Mouse (Mus musculus) G1E (cell line): ENCODE data around the gene Olfr502. TPM values are rescaled to one million over a fixed set of nuclear protein-coding genes. Genes with fewer than 3 reads are reported as not detected.
"Not testable (repeated sequence)": the region's sequence is repeated elsewhere in the genome, so short reads cannot be mapped to it uniquely, and the experiment has no call there.

Experiments used
- ATAC-seq: 2 replicates; pipeline ENCODE4 v1.8.0; 2016; ENCODE audit warnings: mild to moderate bottlenecking; ENCODE audit not compliant: insufficient number of reproducible peaks, poor library complexity, low FRiP score, severe bottlenecking; ENCODE audit errors: extremely low read depth
- DNase-seq: peaks from one replicate; pipeline ENCODE4 v3.0.0; 2012; ENCODE audit warnings: low spot score
- H3K27me3 ChIP-seq: 2 replicates; pipeline ENCODE4 v1.6.1; 2012; ENCODE audit warnings: mild to moderate bottlenecking, low read length, inconsistent platforms; ENCODE audit not compliant: insufficient read depth
- H3K36me3 ChIP-seq: replicated peaks from 2 replicates; pipeline ENCODE3; 2012; ENCODE audit warnings: mild to moderate bottlenecking, inconsistent platforms
- H3K4me1 ChIP-seq: 2 replicates; pipeline ENCODE4 v1.6.1; 2012; ENCODE audit warnings: low read depth, low read length, inconsistent platforms, mixed read lengths; ENCODE audit not compliant: insufficient read depth
- H3K4me3 ChIP-seq: 2 replicates; pipeline ENCODE4 v1.5.1; 2012; ENCODE audit warnings: low read depth, mild to moderate bottlenecking, inconsistent platforms, low read length, moderate library complexity, mixed read lengths
- H3K9me3 ChIP-seq: replicated peaks from 2 replicates; pipeline ENCODE4 v1.6.1; 2012; ENCODE audit warnings: inconsistent platforms
- CTCF ChIP-seq: IDR thresholded peaks from 2 replicates; pipeline ENCODE4 v1.5.1; 2012; ENCODE audit warnings: low read depth, low read length, inconsistent platforms, mixed read lengths
- GATA1 ChIP-seq: IDR thresholded peaks from 2 replicates; pipeline ENCODE4 v1.6.1; 2012; ENCODE audit warnings: borderline replicate concordance, low read length, inconsistent platforms, mixed read lengths
- GATA2 ChIP-seq: IDR thresholded peaks from 2 replicates; pipeline ENCODE4 v1.6.1; 2012; ENCODE audit warnings: low read depth, low read length, inconsistent platforms, borderline replicate concordance
- POLR2AphosphoS5 ChIP-seq: IDR thresholded peaks from 2 replicates; pipeline ENCODE4 v1.6.1; 2012; ENCODE audit warnings: low read depth, low read length, inconsistent platforms; ENCODE audit not compliant: insufficient replicate concordance
- TAL1 ChIP-seq: conservative IDR thresholded peaks from 2 replicates; pipeline ENCODE4 v1.6.1; 2012; ENCODE audit warnings: low read depth, low read length, inconsistent platforms, mixed read lengths
- polyA plus RNA-seq: library from polyadenylated mRNA; stranded (reverse); fragments of >175 nt; gene quantifications from 2 replicates; pipeline ENCODE4 v1.2.3, GENCODE M21; 2012
- total RNA-seq, 2 experiments: library from RNA; stranded (forward) in 1 of 2; stranded (reverse) in 1 of 2; fragments of 200-1000 nt in 1 of 2; fragments of >200 nt in 1 of 2; fragmentation: Nextera tagmentation in 1 of 2; gene quantifications; 2 replicates each; pipeline ENCODE4 v1.2.3; 2014 to 2017

The Olfr502 gene
- total RNA-seq (2014; fragmentation: Nextera tagmentation) (not detected in 2 replicates), total RNA-seq (2017) (0.16 TPM in 1 of 2 replicates, not detected in the other), polyA plus RNA-seq (not detected in 2 replicates)

GRCm38 (mm10) chr7:108524965-108525364, at the start of gene Olfr502:
TSS of gene Olfr502 (minus strand) at chr7:108525065.
- TF ChIP-seq GATA2 (no peak), GATA1 (no peak), CTCF (no peak), POLR2AphosphoS5 (no peak), TAL1 (no peak)
- no peak for DNase-seq

GRCm38 (mm10) chr7:108565693-108566092, 40.8 kb upstream of the Olfr502 start, which contains the start of gene Olfr504:
TSS of gene Olfr504 (minus strand) at chr7:108565793.
- peaks cover 19% of the 10 kb centered on the region for H3K9me3 ChIP-seq
- H3K4me1 ChIP-seq: no peaks in the 10 kb centered on the region
- no peaks in the 10 kb centered on the region for H3K27me3 ChIP-seq
- TF ChIP-seq TAL1 (no peak), CTCF (no peak), GATA1 (no peak), POLR2AphosphoS5 (no peak), GATA2 (no peak)
- ATAC-seq (no peak), DNase-seq (no peak)
- no peak within 1 kb of the TSS for H3K4me3 ChIP-seq
- no peaks in the 10 kb centered on the region for H3K36me3 ChIP-seq

More at GRCm38 (mm10) chr7:108524965-108525364, at the start of gene Olfr502:
- no peak within 1 kb of the TSS for H3K4me3 ChIP-seq
- H3K27me3 ChIP-seq: no peaks in the 10 kb centered on the region
- ATAC-seq: no peak
- H3K4me1 ChIP-seq: no peaks in the 10 kb centered on the region
- H3K9me3 ChIP-seq: peaks cover 25% of the 10 kb centered on the region
- no peaks in the 10 kb centered on the region for H3K36me3 ChIP-seq

GRCm38 (mm10) chr7:108544227-108544626, 19.4 kb upstream of the Olfr502 start, which contains the start of gene Olfr503:
TSS of gene Olfr503 (plus strand) at chr7:108544527.
- not testable (repeated sequence) for H3K4me1 ChIP-seq, ATAC-seq, H3K4me3 ChIP-seq, H3K27me3 ChIP-seq, H3K36me3 ChIP-seq, DNase-seq
- H3K9me3 ChIP-seq: peaks cover 11% of the 10 kb centered on the region

GRCm38 (mm10) chr7:108542416-108542815, 17.6 kb upstream of the Olfr502 start:
- H3K9me3 ChIP-seq: peaks cover 11% of the 10 kb centered on the region
- DNase-seq (no peak), ATAC-seq (no peak)
- TF ChIP-seq POLR2AphosphoS5 (no peak), GATA2 (no peak), GATA1 (no peak), CTCF (no peak), TAL1 (no peak)
- H3K36me3 ChIP-seq: no peaks in the 10 kb centered on the region
- H3K27me3 ChIP-seq: no peaks in the 10 kb centered on the region
- H3K4me3 ChIP-seq: no peak overlapping the region
- H3K4me1 ChIP-seq: no peaks in the 10 kb centered on the region

Other genes with a start within 250 kb of the Olfr502 start
- not detected in 2 replicates for gene Olfr490, start 236.1 kb downstream of the Olfr502 start, total RNA-seq (2014; fragmentation: Nextera tagmentation)
- 0.11 TPM in 1 of 2 replicates, not detected in the other for gene Olfr490, start 236.1 kb downstream of the Olfr502 start, total RNA-seq (2017)
- gene Olfr490, start 236.1 kb downstream of the Olfr502 start, polyA plus RNA-seq: not detected in 2 replicates
- not detected in 2 replicates for gene Olfr491, start 211.6 kb downstream of the Olfr502 start, total RNA-seq (2014; fragmentation: Nextera tagmentation)
- gene Olfr491, start 211.6 kb downstream of the Olfr502 start, total RNA-seq (2017): not detected in 2 replicates
- not detected in 2 replicates for gene Olfr491, start 211.6 kb downstream of the Olfr502 start, polyA plus RNA-seq
- gene Olfr492, start 201.4 kb downstream of the Olfr502 start, total RNA-seq (2014; fragmentation: Nextera tagmentation): not detected in 2 replicates
- 0.16 TPM in 1 of 2 replicates, not detected in the other for gene Olfr492, start 201.4 kb downstream of the Olfr502 start, total RNA-seq (2017)
- not detected in 2 replicates for gene Olfr492, start 201.4 kb downstream of the Olfr502 start, polyA plus RNA-seq
- not detected in 2 replicates for gene Olfr493, start 178.1 kb downstream of the Olfr502 start, total RNA-seq (2014; fragmentation: Nextera tagmentation)
- gene Olfr493, start 178.1 kb downstream of the Olfr502 start, total RNA-seq (2017): not detected in 2 replicates
- not detected in 2 replicates for gene Olfr493, start 178.1 kb downstream of the Olfr502 start, polyA plus RNA-seq
- gene Olfr494, start 159.7 kb downstream of the Olfr502 start, total RNA-seq (2014; fragmentation: Nextera tagmentation): not detected in 2 replicates
- 0.44 TPM in 1 of 2 replicates, not detected in the other for gene Olfr494, start 159.7 kb downstream of the Olfr502 start, total RNA-seq (2017)
- gene Olfr494, start 159.7 kb downstream of the Olfr502 start, polyA plus RNA-seq: not detected in 2 replicates
- gene Olfr495, start 131.9 kb downstream of the Olfr502 start, total RNA-seq (2014; fragmentation: Nextera tagmentation): not detected in 2 replicates
- 0.12 and 0.16 TPM in 2 replicates for gene Olfr495, start 131.9 kb downstream of the Olfr502 start, total RNA-seq (2017)
- gene Olfr495, start 131.9 kb downstream of the Olfr502 start, polyA plus RNA-seq: not detected in 2 replicates
- gene Olfr497, start 104.6 kb downstream of the Olfr502 start, total RNA-seq (2014; fragmentation: Nextera tagmentation): not detected in 2 replicates
- gene Olfr497, start 104.6 kb downstream of the Olfr502 start, total RNA-seq (2017): 0.05 and 0.12 TPM in 2 replicates
- not detected in 2 replicates for gene Olfr497, start 104.6 kb downstream of the Olfr502 start, polyA plus RNA-seq
- not detected in 2 replicates for gene Olfr498, start 59.7 kb downstream of the Olfr502 start, total RNA-seq (2014; fragmentation: Nextera tagmentation)
- 0.27 TPM in 1 of 2 replicates, not detected in the other for gene Olfr498, start 59.7 kb downstream of the Olfr502 start, total RNA-seq (2017)
- gene Olfr498, start 59.7 kb downstream of the Olfr502 start, polyA plus RNA-seq: not detected in 2 replicates
- not detected in 2 replicates for gene Olfr503, start 19.5 kb upstream of the Olfr502 start, total RNA-seq (2014; fragmentation: Nextera tagmentation)
- 0.46 TPM in 1 of 2 replicates, not detected in the other for gene Olfr503, start 19.5 kb upstream of the Olfr502 start, total RNA-seq (2017)
- not detected in 2 replicates for gene Olfr503, start 19.5 kb upstream of the Olfr502 start, polyA plus RNA-seq
- gene Olfr504, start 40.7 kb upstream of the Olfr502 start, total RNA-seq (2014; fragmentation: Nextera tagmentation): not detected in 2 replicates
- gene Olfr504, start 40.7 kb upstream of the Olfr502 start, total RNA-seq (2017): not detected in 2 replicates
- gene Olfr504, start 40.7 kb upstream of the Olfr502 start, polyA plus RNA-seq: not detected in 2 replicates
- gene Olfr506, start 85.7 kb upstream of the Olfr502 start, total RNA-seq (2014; fragmentation: Nextera tagmentation): not detected in 2 replicates
- gene Olfr506, start 85.7 kb upstream of the Olfr502 start, total RNA-seq (2017): 0.16 TPM in 1 of 2 replicates, not detected in the other
- gene Olfr506, start 85.7 kb upstream of the Olfr502 start, polyA plus RNA-seq: not detected in 2 replicates
- not detected in 2 replicates for gene Olfr507, start 96.7 kb upstream of the Olfr502 start, total RNA-seq (2014; fragmentation: Nextera tagmentation)
- 0.12 and 0.22 TPM in 2 replicates for gene Olfr507, start 96.7 kb upstream of the Olfr502 start, total RNA-seq (2017)
- not detected in 2 replicates for gene Olfr507, start 96.7 kb upstream of the Olfr502 start, polyA plus RNA-seq
- gene Olfr508, start 104.9 kb upstream of the Olfr502 start, total RNA-seq (2014; fragmentation: Nextera tagmentation): not detected in 2 replicates
- 0.05 and 0.06 TPM in 2 replicates for gene Olfr508, start 104.9 kb upstream of the Olfr502 start, total RNA-seq (2017)
- not detected in 2 replicates for gene Olfr508, start 104.9 kb upstream of the Olfr502 start, polyA plus RNA-seq
- gene Olfr509, start 126.8 kb upstream of the Olfr502 start, total RNA-seq (2014; fragmentation: Nextera tagmentation): not detected in 2 replicates
- gene Olfr509, start 126.8 kb upstream of the Olfr502 start, total RNA-seq (2017): 0.11 and 0.17 TPM in 2 replicates
- not detected in 2 replicates for gene Olfr509, start 126.8 kb upstream of the Olfr502 start, polyA plus RNA-seq
- not detected in 2 replicates for gene Olfr510, start 141.4 kb upstream of the Olfr502 start, total RNA-seq (2014; fragmentation: Nextera tagmentation)
- 0.06 and 0.11 TPM in 2 replicates for gene Olfr510, start 141.4 kb upstream of the Olfr502 start, total RNA-seq (2017)
- gene Olfr510, start 141.4 kb upstream of the Olfr502 start, polyA plus RNA-seq: not detected in 2 replicates
- gene Olfr512, start 188.3 kb upstream of the Olfr502 start, total RNA-seq (2014; fragmentation: Nextera tagmentation): not detected in 2 replicates
- gene Olfr512, start 188.3 kb upstream of the Olfr502 start, total RNA-seq (2017): 0.33 TPM in 1 of 2 replicates, not detected in the other
- not detected in 2 replicates for gene Olfr512, start 188.3 kb upstream of the Olfr502 start, polyA plus RNA-seq
- gene Olfr513, start 225.9 kb upstream of the Olfr502 start, total RNA-seq (2014; fragmentation: Nextera tagmentation): not detected in 2 replicates
- gene Olfr513, start 225.9 kb upstream of the Olfr502 start, total RNA-seq (2017): not detected in 2 replicates
- gene Olfr513, start 225.9 kb upstream of the Olfr502 start, polyA plus RNA-seq: not detected in 2 replicates